Mouse (Mus musculus) cerebellum, postnatal 14 days (tissue): ENCODE data around the gene Itga6.

Experiments
- DNase-seq, 2 experiments: peaks; one replicate each; pipeline ENCODE4 v3.0.0; 2021; ENCODE audit warnings: mixed read lengths in 2 of 2

Gene Itga6

GRCm38 (mm10) chr2:71766007-71766406 lies 20.6 kb downstream of the Itga6 start:
- DNase-seq, result no peak

DNA sequence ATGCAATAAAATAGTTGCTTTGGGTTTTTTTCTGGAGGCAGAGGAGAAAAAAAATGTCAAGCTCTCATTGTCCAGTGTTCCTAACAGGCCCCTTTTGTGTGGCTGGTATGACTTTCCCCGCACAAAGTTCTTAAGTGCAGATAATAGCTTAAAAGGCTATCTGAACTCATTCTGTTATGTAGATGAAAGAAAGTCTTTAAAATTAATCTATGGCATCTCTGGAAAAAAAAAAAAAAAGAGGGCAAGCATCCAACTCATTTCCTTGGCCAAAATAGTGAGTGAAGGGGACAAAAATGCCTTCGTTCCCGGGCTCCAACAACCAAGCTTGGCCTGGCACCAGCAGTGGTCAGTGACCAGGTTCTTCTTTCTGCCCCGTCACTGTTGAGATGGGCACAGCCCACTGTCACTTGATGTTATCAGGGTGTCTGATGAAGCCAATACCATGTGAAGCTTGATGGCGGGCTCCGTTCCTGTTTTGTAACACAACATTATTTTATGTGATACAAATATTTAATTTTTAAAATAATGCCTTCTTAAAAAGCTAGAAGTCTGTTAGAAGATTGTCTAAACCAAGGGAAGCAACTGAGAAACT lies 21.7 kb downstream of the Itga6 start:
- DNase-seq, result no peak

GRCm38 (mm10) chr2:71771762-71772161 lies 26.3 kb downstream of the Itga6 start:
- no peak for DNase-seq

DNA sequence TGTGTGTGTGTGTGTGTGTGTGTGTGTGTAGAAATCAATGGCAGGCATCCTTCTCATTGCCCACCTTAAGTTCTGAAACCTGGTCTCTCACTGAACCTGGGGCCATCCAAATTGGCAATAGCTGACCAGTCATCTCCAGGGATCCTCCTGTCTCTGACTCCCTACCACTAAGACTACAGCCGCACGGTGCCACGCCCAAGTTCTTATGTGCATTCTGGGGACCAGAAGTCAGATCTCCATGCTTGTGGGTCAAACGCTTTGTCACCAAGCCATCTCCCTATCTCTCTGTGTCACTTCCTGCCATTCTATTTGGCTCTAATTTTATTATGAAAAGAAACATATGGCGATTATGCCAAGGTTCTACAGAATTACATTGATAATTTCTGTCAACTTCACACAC lies 28.3 kb downstream of the Itga6 start:
- no peak for DNase-seq

- peak in 1 of 2 experiments; percentile 8 for DNase-seq
Observed at GRCm38 (mm10) chr2:71774246-71774951, 29.0 kb downstream of the Itga6 start.

DNA sequence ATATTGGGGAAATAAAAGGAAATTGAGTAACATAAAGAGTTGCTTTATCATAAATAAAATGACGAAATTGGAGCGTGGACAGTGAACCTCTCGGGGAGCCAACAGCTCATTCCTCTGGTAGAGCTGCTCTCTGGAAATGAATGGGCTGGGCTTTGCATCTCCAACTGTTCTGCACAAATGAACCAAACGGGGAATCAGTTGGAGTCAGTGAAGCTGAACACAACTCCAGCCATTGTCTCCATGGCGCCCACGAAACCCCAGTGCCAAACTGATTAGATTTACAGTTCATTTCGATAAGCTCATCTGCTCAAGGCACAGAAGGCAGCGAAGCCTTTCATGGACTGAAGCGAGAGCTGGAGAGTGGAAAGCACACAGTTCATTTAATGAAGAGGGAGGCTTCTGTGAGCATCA lies 29.8 kb downstream of the Itga6 start:
- DNase-seq, result peak; percentile 14 to 24

- no peak for DNase-seq
Observed at GRCm38 (mm10) chr2:71779266-71779888, 34.0 kb downstream of the Itga6 start.

GRCm38 (mm10) chr2:71780016-71780415 lies 34.6 kb downstream of the Itga6 start:
- no peak for DNase-seq

DNA sequence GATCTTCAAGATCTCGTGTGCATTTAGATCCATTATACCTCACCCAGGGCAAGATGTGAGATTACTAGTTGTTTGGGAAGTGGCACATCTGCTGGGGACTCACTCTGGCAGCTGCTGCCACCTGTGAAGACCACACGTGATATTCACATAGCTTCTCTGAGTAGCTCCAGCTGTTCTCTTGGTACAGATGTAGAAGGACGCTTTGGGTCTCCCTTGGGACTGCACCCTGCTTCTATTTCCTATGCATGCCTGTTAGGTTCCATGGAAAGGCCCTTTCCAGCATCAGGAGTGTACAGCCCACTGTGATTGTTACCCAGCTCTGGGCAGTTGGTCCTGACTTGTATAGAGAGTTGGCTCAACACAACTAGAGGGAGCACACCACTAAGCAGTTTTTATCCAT lies 39.8 kb downstream of the Itga6 start:
- DNase-seq, result no peak

- no peak for DNase-seq
Observed at GRCm38 (mm10) chr2:71786060-71786459, 40.6 kb downstream of the Itga6 start.

GRCm38 (mm10) chr2:71786591-71787155 lies 41.3 kb downstream of the Itga6 start:
- peak; percentile 62 to 74 for DNase-seq

DNA sequence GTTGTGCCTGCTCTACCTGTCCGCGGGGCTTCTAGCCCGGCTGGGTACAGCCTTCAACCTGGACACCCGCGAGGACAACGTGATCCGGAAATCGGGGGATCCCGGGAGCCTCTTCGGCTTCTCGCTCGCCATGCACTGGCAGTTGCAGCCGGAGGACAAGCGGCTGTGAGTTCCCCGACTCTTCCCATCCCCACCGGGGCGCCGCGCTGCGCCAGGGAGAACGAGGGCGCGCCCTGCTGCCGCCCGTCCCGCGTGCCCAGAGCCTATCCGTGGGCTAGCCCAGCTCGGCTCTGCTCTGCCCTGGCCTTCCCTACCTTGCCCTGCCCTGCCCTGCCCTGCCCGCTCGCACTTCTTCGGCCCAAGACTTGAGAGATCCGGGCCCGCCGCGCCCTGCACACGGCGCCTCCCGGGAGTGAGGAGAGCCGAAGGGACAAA lies 41.8 kb downstream of the Itga6 start:
- DNase-seq, result peak; percentile 52 to 65

DNA sequence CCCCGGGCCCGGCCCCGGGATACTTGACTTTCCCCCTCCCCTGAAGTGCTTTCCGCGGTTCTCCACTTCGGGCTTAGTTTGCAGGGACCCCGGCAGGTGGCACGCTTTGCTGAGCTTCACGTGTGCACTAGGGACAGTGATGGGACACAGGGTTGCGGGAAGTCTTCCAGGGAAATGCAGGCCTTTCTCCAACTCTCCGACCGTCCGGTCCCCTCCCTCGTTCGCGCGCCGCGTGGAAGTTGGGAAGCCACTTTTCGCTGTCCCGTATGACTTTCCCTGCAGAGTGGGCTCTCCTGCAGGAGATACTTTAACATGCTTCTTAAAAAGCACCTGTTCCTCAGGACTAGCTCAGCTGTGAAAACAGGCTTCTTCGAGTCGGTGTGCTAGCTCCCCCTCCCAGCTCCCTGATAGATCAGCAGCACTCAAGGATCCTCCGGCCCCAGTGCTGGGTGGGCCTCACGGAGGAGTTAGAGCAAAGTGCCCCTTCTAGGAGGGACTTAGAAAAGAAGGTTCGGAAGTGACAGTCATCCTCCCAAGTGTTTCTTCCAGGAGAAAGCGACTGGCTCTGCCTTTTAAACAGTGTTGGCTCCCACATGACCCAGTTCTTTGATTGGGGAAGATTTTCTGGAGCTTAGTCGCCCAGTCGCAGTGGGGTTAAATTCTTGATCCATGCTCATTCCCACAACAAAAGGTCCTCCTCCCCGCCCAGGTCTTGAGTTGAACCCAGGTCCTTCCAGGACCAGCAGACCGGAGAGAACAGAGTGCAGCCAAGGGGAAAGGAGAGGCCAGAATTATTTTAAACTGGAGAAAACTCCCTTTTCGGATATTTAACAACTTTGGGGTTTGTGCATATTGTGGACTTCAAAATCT lies 42.4 kb downstream of the Itga6 start:
- peak; percentile 39 to 43 for DNase-seq

GRCm38 (mm10) chr2:71790752-71791151 lies 45.3 kb downstream of the Itga6 start:
- no peak for DNase-seq

GRCm38 (mm10) chr2:71791203-71791602 lies 45.8 kb downstream of the Itga6 start:
- DNase-seq, result no peak

DNA sequence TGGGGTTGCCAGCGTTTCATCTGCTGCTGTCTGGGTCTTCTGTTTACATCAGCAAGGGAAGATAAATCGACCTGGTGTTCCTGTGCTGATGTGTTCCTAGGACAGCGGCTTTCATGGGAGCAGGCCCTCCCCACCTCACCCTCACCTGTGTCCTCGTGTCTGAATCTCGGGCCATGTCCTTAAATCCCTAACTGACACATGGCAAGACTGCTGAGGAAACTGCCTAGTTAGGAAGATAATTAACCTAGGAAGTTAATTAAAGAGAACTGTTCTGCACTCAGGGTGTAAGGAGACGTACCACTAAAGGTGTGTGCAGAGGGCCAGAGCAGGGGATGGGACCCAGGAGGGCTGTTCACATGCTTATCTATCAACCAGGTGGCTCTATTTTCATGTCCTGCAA lies 48.7 kb downstream of the Itga6 start:
- no peak for DNase-seq

GRCm38 (mm10) chr2:71796787-71797186 lies 51.4 kb downstream of the Itga6 start:
- no peak for DNase-seq

DNA sequence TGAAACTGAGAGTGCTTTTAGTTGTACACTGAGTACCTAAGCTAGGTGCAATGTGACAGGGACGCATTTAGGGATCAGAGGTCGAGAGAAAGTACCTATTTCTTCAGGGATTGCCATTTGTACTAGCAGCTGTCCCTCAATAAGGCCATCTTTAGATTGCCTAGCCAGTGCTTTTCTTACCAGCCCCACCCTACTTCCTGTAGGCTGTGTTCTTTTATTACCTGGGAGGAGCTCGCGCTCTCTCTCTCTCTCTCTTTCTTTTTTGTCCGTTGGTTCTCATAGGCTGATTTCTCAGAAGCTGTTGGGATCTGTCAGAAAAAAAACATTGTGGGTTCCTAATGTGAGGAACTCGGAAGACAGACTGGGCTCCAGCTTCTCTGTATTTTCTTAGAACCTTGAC lies 55.4 kb downstream of the Itga6 start:
- DNase-seq, result no peak

DNA sequence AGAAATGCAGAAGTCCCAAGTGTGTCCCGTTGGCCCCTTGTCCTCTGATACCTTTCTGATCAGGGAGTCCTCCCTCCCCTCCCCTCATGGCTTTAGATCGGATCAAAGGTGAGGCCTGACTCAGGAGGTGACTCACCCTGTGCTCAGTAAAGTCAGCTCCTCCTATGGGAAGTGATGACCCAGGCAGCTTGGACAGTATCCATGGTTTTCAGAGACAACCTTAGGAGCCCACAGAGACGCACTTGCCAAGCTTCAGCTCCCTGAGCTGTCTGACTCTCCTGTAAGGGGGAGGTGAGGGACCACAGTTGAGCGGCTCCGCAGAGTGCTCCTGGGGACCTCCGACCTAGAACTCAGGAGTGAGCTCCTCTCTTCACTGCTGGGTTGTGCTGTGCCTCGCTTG lies 56.3 kb downstream of the Itga6 start:
- DNase-seq, result no peak

GRCm38 (mm10) chr2:71802131-71802530 lies 56.7 kb downstream of the Itga6 start:
- no peak for DNase-seq

DNA sequence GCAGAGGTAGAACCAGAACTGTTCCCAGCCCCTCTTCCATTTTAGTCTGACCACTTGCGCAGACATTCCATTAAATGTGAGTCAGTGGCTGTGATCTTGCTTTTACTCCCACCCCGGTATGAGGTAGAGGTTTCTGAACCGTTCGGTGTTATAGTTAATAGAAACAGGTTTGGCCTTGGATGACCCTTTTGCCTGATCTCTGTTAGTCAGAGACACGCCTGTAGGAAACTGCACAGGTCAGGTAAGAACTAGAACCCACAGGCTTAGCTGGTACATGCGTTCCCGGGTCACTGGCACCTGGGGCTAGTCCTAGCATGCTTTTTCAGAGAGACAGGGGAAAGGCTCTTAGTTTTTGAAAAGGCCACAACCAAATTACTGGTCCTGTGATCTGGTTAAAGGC lies 59.7 kb downstream of the Itga6 start:
- no peak for DNase-seq

GRCm38 (mm10) chr2:71805611-71806567 lies 60.5 kb downstream of the Itga6 start:
- DNase-seq, result no peak
